ENCODE assay signal across 19 mouse cellular contexts in the genomic region with DNA sequence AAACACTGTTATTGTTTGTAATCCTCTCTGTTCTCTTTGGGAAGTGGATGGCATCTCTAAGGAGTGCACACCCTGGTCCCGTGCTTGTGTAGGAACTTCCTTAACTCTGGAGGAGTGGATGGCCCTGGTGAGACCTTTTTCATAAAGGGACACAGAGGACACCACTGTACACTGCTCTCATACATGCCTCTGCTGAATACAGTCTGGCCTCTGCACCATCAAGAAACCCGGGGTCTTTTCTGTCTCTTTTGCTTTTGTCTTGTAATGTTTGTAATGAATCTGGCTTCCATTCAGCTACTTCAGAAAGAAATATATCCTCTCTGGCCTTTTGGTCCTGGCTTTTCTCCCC.
DNase-seq lines count a peak whose midpoint lies in the region; ATAC-seq and TF ChIP-seq lines count a peak whose summit lies in the region.
"Had no signal": no experiment of that assay in that cellular context is flagged by ENCODE, and none has a peak within 500 bp of the region (broad histone marks: within the 10 kb centered on the region; RNA-seq: fewer than 3 reads in every experiment).

No protein-coding gene starts in this region.

- no peak for TF ChIP-seq EP300 in lung, postnatal 0 days (IDR thresholded peaks at IDR 0.05)

- no peak overlapping the region for H3K4me3 ChIP-seq in intestine, embryonic 15.5 days (replicated peaks)
- no peak overlapping the region for H3K4me3 ChIP-seq in intestine, postnatal 0 days (ENCODE audit: low read depth, low read length)
- H3K4me3 ChIP-seq in embryonic facial prominence, embryonic 10.5 days: no peak overlapping the region
- no peak overlapping the region for H3K4me3 ChIP-seq in forebrain, embryonic 11.5 days (ENCODE audit: low read depth, low read length)
- H3K4me3 ChIP-seq in midbrain, embryonic 11.5 days (ENCODE audit: low read depth, low read length): no peak overlapping the region
- H3K4me3 ChIP-seq in lung, postnatal 0 days (ENCODE audit: low read depth, low read length): no peak overlapping the region
- H3K4me3 ChIP-seq: gastrocnemius, adult 2 months; heart, adult 2 months; heart, embryonic 15.5 days; limb, embryonic 13.5 days; lung, embryonic 15.5 days; neural tube, embryonic 12.5 days had no signal

- no peaks in the 10 kb centered on the region for H3K9me3 ChIP-seq in intestine, embryonic 15.5 days
- no peaks in the 10 kb centered on the region for H3K9me3 ChIP-seq in intestine, postnatal 0 days (ENCODE audit: control insufficient read depth)
- no peaks in the 10 kb centered on the region for H3K9me3 ChIP-seq in embryonic facial prominence, embryonic 10.5 days
- no peaks in the 10 kb centered on the region for H3K9me3 ChIP-seq in forebrain, embryonic 11.5 days (ENCODE audit: control insufficient read depth, low read length)
- H3K9me3 ChIP-seq in midbrain, embryonic 11.5 days (ENCODE audit: control insufficient read depth, low read length): no peaks in the 10 kb centered on the region
- no peaks in the 10 kb centered on the region for H3K9me3 ChIP-seq in lung, postnatal 0 days (ENCODE audit: low read length)
- H3K9me3 ChIP-seq: heart, embryonic 15.5 days; limb, embryonic 13.5 days; lung, embryonic 15.5 days; neural tube, embryonic 12.5 days had no signal

- WGBS in intestine, embryonic 15.5 days: 25% methylated on average over 2 of the region's 2 CpGs
- WGBS in intestine, postnatal 0 days: 54% methylated on average over 2 of the region's 2 CpGs
- 67% methylated on average over 2 of the region's 2 CpGs for WGBS in embryonic facial prominence, embryonic 10.5 days
- 48% methylated on average over 2 of the region's 2 CpGs for WGBS in forebrain, embryonic 11.5 days
- 41% methylated on average over 2 of the region's 2 CpGs for WGBS in midbrain, embryonic 11.5 days
- 45% methylated on average over 2 of the region's 2 CpGs for WGBS in lung, postnatal 0 days

- peak; percentile 43; the same call in 1 of the 2 replicates for ATAC-seq in intestine, embryonic 15.5 days
- no peak for ATAC-seq in intestine, postnatal 0 days
- 0 out of 2 replicates have a peak, but pooled peaks have one; percentile 3 for ATAC-seq in forebrain, embryonic 11.5 days (replicated peaks; ENCODE audit: low FRiP score)
- peak; percentile 48; the same call in 1 of the 2 replicates for ATAC-seq in midbrain, embryonic 11.5 days (ENCODE audit: low FRiP score)
- no peak for ATAC-seq in lung, postnatal 0 days

- H3K9ac ChIP-seq in intestine, embryonic 15.5 days: no peak overlapping the region
- H3K9ac ChIP-seq in intestine, postnatal 0 days (ENCODE audit: low read depth, low read length): no peak overlapping the region
- no peak overlapping the region for H3K9ac ChIP-seq in forebrain, embryonic 11.5 days (ENCODE audit: low read length)
- no peak overlapping the region for H3K9ac ChIP-seq in midbrain, embryonic 11.5 days (ENCODE audit: low read length)
- no peak overlapping the region for H3K9ac ChIP-seq in lung, postnatal 0 days (replicated peaks; ENCODE audit: low read depth)
- H3K9ac ChIP-seq: heart, embryonic 15.5 days; limb, embryonic 13.5 days; liver, embryonic 14.5 days; lung, embryonic 15.5 days; neural tube, embryonic 12.5 days had no signal

- H3K27me3 ChIP-seq in intestine, embryonic 15.5 days (replicated peaks): no peaks in the 10 kb centered on the region
- H3K27me3 ChIP-seq in intestine, postnatal 0 days (replicated peaks; ENCODE audit: control insufficient read depth, insufficient read depth, low read length): no peaks in the 10 kb centered on the region
- H3K27me3 ChIP-seq in embryonic facial prominence, embryonic 10.5 days (replicated peaks; ENCODE audit: low read depth, poor library complexity, severe bottlenecking): no peaks in the 10 kb centered on the region
- H3K27me3 ChIP-seq in forebrain, embryonic 11.5 days (ENCODE audit: control insufficient read depth, insufficient read depth, low read length): no peaks in the 10 kb centered on the region
- H3K27me3 ChIP-seq in midbrain, embryonic 11.5 days (ENCODE audit: control insufficient read depth, insufficient read depth, low read length): no peaks in the 10 kb centered on the region
- no peaks in the 10 kb centered on the region for H3K27me3 ChIP-seq in lung, postnatal 0 days (replicated peaks; ENCODE audit: insufficient read depth, low read length)
- H3K27me3 ChIP-seq: heart, embryonic 15.5 days; limb, embryonic 13.5 days; lung, embryonic 15.5 days; neural tube, embryonic 12.5 days had no signal

- no peak overlapping the region for H3K27ac ChIP-seq in intestine, embryonic 15.5 days
- H3K27ac ChIP-seq in intestine, postnatal 0 days (ENCODE audit: low read depth, low read length): no peak overlapping the region
- H3K27ac ChIP-seq in embryonic facial prominence, embryonic 10.5 days (replicated peaks): peak overlapping the region; percentile 59
- no peak overlapping the region for H3K27ac ChIP-seq in forebrain, embryonic 11.5 days (ENCODE audit: low read depth, low read length)
- no peak overlapping the region for H3K27ac ChIP-seq in midbrain, embryonic 11.5 days (ENCODE audit: low read depth, low read length)
- no peak overlapping the region for H3K27ac ChIP-seq in lung, postnatal 0 days (ENCODE audit: low read length)
- H3K27ac ChIP-seq: gastrocnemius, adult 2 months; heart, adult 2 months; heart, embryonic 15.5 days; limb, embryonic 13.5 days; liver, embryonic 14.5 days; lung, embryonic 15.5 days; macrophage; neural tube, embryonic 12.5 days had no signal

- no peaks in the 10 kb centered on the region for H3K36me3 ChIP-seq in intestine, embryonic 15.5 days
- H3K36me3 ChIP-seq in intestine, postnatal 0 days (ENCODE audit: control insufficient read depth, insufficient read depth): no peaks in the 10 kb centered on the region
- H3K36me3 ChIP-seq in embryonic facial prominence, embryonic 10.5 days (replicated peaks): no peaks in the 10 kb centered on the region
- no peaks in the 10 kb centered on the region for H3K36me3 ChIP-seq in forebrain, embryonic 11.5 days (ENCODE audit: control insufficient read depth, insufficient read depth, low read length)
- H3K36me3 ChIP-seq in midbrain, embryonic 11.5 days (ENCODE audit: control insufficient read depth, insufficient read depth, low read length): no peaks in the 10 kb centered on the region
- no peaks in the 10 kb centered on the region for H3K36me3 ChIP-seq in lung, postnatal 0 days (ENCODE audit: insufficient read depth, low read length)
- H3K36me3 ChIP-seq: heart, embryonic 15.5 days; limb, embryonic 13.5 days; lung, embryonic 15.5 days; neural tube, embryonic 12.5 days had no signal

- no peak for DNase-seq in embryonic facial prominence, embryonic 10.5 days (ENCODE audit: low spot score)
- DNase-seq in forebrain, embryonic 11.5 days (ENCODE audit: low spot score): no peak
- no peak for DNase-seq in midbrain, embryonic 11.5 days (ENCODE audit: low spot score, missing footprints)
- no peak for DNase-seq in right cerebral cortex, postnatal 10 days (ENCODE audit: low spot score in 2 of 2)
- DNase-seq in lung, postnatal 0 days (ENCODE audit: low spot score): no peak
- DNase-seq: cerebellum, adult 18-20 months; cerebellum, postnatal 25 days; gastrocnemius, adult 2 months; heart, adult 2 months; heart, postnatal 4 days; thymus, postnatal 25 days had no signal

- no peak for TF ChIP-seq CTCF in intestine, postnatal 0 days (IDR thresholded peaks at IDR 0.05; ENCODE audit: low read depth)
- no peak for TF ChIP-seq CTCF in lung, postnatal 0 days (IDR thresholded peaks at IDR 0.05)

- no peak overlapping the region for H3K4me2 ChIP-seq in intestine, embryonic 15.5 days (replicated peaks)
- no peak overlapping the region for H3K4me2 ChIP-seq in intestine, postnatal 0 days (replicated peaks; ENCODE audit: low read depth)
- no peak overlapping the region for H3K4me2 ChIP-seq in forebrain, embryonic 11.5 days (ENCODE audit: low read depth, low read length, severe bottlenecking)
- H3K4me2 ChIP-seq in midbrain, embryonic 11.5 days: no peak overlapping the region
- no peak overlapping the region for H3K4me2 ChIP-seq in lung, postnatal 0 days (replicated peaks; ENCODE audit: low read depth, low read length)
- H3K4me2 ChIP-seq: heart, embryonic 15.5 days; limb, embryonic 13.5 days; lung, embryonic 15.5 days; neural tube, embryonic 12.5 days had no signal

- H3K4me1 ChIP-seq in intestine, embryonic 15.5 days (replicated peaks): peaks cover 12% of the 10 kb centered on the region
- no peaks in the 10 kb centered on the region; the same call in 1 of the 2 replicates for H3K4me1 ChIP-seq in intestine, postnatal 0 days (replicated peaks; ENCODE audit: control insufficient read depth, insufficient read depth, low read length)
- peaks cover 43% of the 10 kb centered on the region for H3K4me1 ChIP-seq in embryonic facial prominence, embryonic 10.5 days
- H3K4me1 ChIP-seq in forebrain, embryonic 11.5 days (replicated peaks; ENCODE audit: control insufficient read depth, insufficient read depth, low read length): peaks cover 3% of the 10 kb centered on the region; the same call in 1 of the 2 replicates
- H3K4me1 ChIP-seq in midbrain, embryonic 11.5 days (ENCODE audit: control insufficient read depth, insufficient read depth, low read length): peaks cover 5% of the 10 kb centered on the region; the same call in 1 of the 2 replicates
- H3K4me1 ChIP-seq in lung, postnatal 0 days (ENCODE audit: insufficient read depth, low read depth, low read length): no peaks in the 10 kb centered on the region
- H3K4me1 ChIP-seq: heart, embryonic 15.5 days; neural tube, embryonic 12.5 days had no signal

Comparison
In these comparisons a context has a peak if more than half of its experiments do, and no peak if none do; other contexts are left out.
1. ATAC-seq: peak in intestine, embryonic 15.5 days (single experiment), forebrain, embryonic 11.5 days (single experiment) and midbrain, embryonic 11.5 days (single experiment); none in intestine, postnatal 0 days (single experiment) and lung, postnatal 0 days (single experiment).